Mouse (Mus musculus) MEL (cell line): Measurements from ENCODE around the gene Rps3. TPM values are rescaled to one million over a fixed set of nuclear protein-coding genes. Genes with fewer than 3 reads are reported as not detected.

Experiments
- DNase-seq: peaks from one replicate; pipeline ENCODE4 v3.0.0; 2011; ENCODE audit warnings: low read depth, low spot score
- H3K27ac ChIP-seq: 2 replicates; pipeline ENCODE4 v1.5.1; 2012; ENCODE audit warnings: low read depth, mild to moderate bottlenecking, control low read depth, low read length, moderate library complexity; ENCODE audit not compliant: control insufficient read depth
- H3K27me3 ChIP-seq, 2 experiments: fragments of 150-350 bp in 1 of 2; sonication (generic) in 1 of 2; 2 replicates each; pipeline ENCODE4 v1.6.1; 2012; ENCODE audit warnings: low read length in 2 of 2, mild to moderate bottlenecking in 2 of 2, improper control_type of control experiment in 1 of 2, moderate library complexity in 1 of 2; ENCODE audit not compliant: insufficient read depth in 2 of 2, control insufficient read depth in 1 of 2
- H3K36me3 ChIP-seq, 2 experiments: 2 replicates each; pipeline ENCODE4 v1.6.1; 2012 to 2014; ENCODE audit warnings: low read length in 2 of 2, improper control_type of control experiment in 1 of 2, inconsistent platforms in 1 of 2, mild to moderate bottlenecking in 1 of 2; ENCODE audit not compliant: insufficient read depth in 2 of 2, control insufficient read depth in 1 of 2
- H3K4me1 ChIP-seq, 2 experiments: fragments of 150-350 bp in 1 of 2; sonication (generic) in 1 of 2; 2 replicates each; pipeline ENCODE4 v1.6.1; 2012; ENCODE audit warnings: low read length in 2 of 2, improper control_type of control experiment in 1 of 2, mild to moderate bottlenecking in 1 of 2; ENCODE audit not compliant: insufficient read depth in 2 of 2, control insufficient read depth in 1 of 2
- H3K4me3 ChIP-seq, 2 experiments: fragments of 150-350 bp in 1 of 2; sonication (generic) in 1 of 2; 2 replicates each; pipeline ENCODE4 v1.5.1; 2012; ENCODE audit warnings: low read depth in 2 of 2, low read length in 2 of 2, mild to moderate bottlenecking in 2 of 2, moderate library complexity in 2 of 2, control low read depth in 1 of 2, improper control_type of control experiment in 1 of 2; ENCODE audit not compliant: control insufficient read depth in 1 of 2, insufficient read depth in 1 of 2
- H3K79me2 ChIP-seq: 2 replicates; pipeline ENCODE4 v1.6.1; 2012; ENCODE audit warnings: mild to moderate bottlenecking, low read length, moderate library complexity; ENCODE audit not compliant: control insufficient read depth, poor library complexity, insufficient read depth
- H3K9ac ChIP-seq: 2 replicates; pipeline ENCODE4 v1.6.1; 2012; ENCODE audit warnings: low read depth, mild to moderate bottlenecking, control low read depth, low read length, moderate library complexity; ENCODE audit not compliant: control insufficient read depth, poor library complexity, severe bottlenecking
- H3K9me3 ChIP-seq: fragments of 150-350 bp; sonication (generic); replicated peaks from 2 replicates; pipeline ENCODE4 v1.6.1; 2012; ENCODE audit warnings: mild to moderate bottlenecking, low read length, improper control_type of control experiment, moderate library complexity; ENCODE audit not compliant: insufficient read depth
- CHD2 ChIP-seq: IDR thresholded peaks from 2 replicates; pipeline ENCODE4 v1.6.1; 2011; ENCODE audit warnings: low read length, improper control_type of control experiment
- ELF1 ChIP-seq: IDR thresholded peaks from 2 replicates; pipeline ENCODE4 v1.6.1; 2014; ENCODE audit warnings: low read depth, mild to moderate bottlenecking, inconsistent platforms, low read length, improper control_type of control experiment, moderate library complexity
- EP300 ChIP-seq, 2 experiments: IDR thresholded peaks; 2 replicates each; pipeline ENCODE4 v1.6.1; 2011; ENCODE audit warnings: improper control_type of control experiment in 2 of 2, low read length in 2 of 2, low read depth in 1 of 2, mild to moderate bottlenecking in 1 of 2
- ETS1 ChIP-seq: IDR thresholded peaks from 2 replicates; pipeline ENCODE4 v1.6.1; 2012; ENCODE audit warnings: low read depth, mild to moderate bottlenecking, inconsistent platforms, low read length, improper control_type of control experiment, moderate library complexity
- GABPA ChIP-seq: IDR thresholded peaks from 2 replicates; pipeline ENCODE4 v1.6.1; 2012; ENCODE audit warnings: low read depth, mild to moderate bottlenecking, inconsistent platforms, low read length, improper control_type of control experiment, moderate library complexity
- HCFC1 ChIP-seq: IDR thresholded peaks from 2 replicates; pipeline ENCODE4 v1.6.1; 2012; ENCODE audit warnings: low read depth, mild to moderate bottlenecking, inconsistent platforms, low read length, improper control_type of control experiment, moderate library complexity
- MAX ChIP-seq: IDR thresholded peaks from 2 replicates; pipeline ENCODE4 v1.6.1; 2011; ENCODE audit warnings: low read length, improper control_type of control experiment
- MEF2A ChIP-seq: IDR thresholded peaks from 2 replicates; pipeline ENCODE4 v1.6.1; 2014; ENCODE audit warnings: low read depth, mild to moderate bottlenecking, inconsistent platforms, low read length, improper control_type of control experiment; ENCODE audit not compliant: poor library complexity, insufficient replicate concordance, severe bottlenecking; ENCODE audit errors: extremely low read depth
- MXI1 ChIP-seq: IDR thresholded peaks from 2 replicates; pipeline ENCODE4 v1.6.1; 2011; ENCODE audit warnings: mild to moderate bottlenecking, low read depth, low read length, improper control_type of control experiment
- MYB ChIP-seq: IDR thresholded peaks from 2 replicates; pipeline ENCODE4 v1.6.1; 2011; ENCODE audit warnings: mild to moderate bottlenecking, low read depth, low read length, improper control_type of control experiment
- MYC ChIP-seq: IDR thresholded peaks from 2 replicates; pipeline ENCODE4 v1.6.1; 2011; ENCODE audit warnings: low read depth, mild to moderate bottlenecking, low read length, improper control_type of control experiment, moderate library complexity
- POLR2A ChIP-seq, 2 experiments: IDR thresholded peaks; 2 replicates each; pipeline ENCODE4 v1.6.1; 2011 to 2012; ENCODE audit warnings: low read length in 2 of 2, mild to moderate bottlenecking in 2 of 2, control low read depth in 1 of 2, improper control_type of control experiment in 1 of 2, low read depth in 1 of 2, moderate library complexity in 1 of 2; ENCODE audit not compliant: control insufficient read depth in 1 of 2, insufficient read depth in 1 of 2, poor library complexity in 1 of 2
- POLR2AphosphoS5 ChIP-seq: IDR thresholded peaks from 2 replicates; pipeline ENCODE4 v1.6.1; 2012; ENCODE audit warnings: low read depth, borderline replicate concordance, mild to moderate bottlenecking, inconsistent platforms, low read length, moderate library complexity, mixed read lengths
- RAD21 ChIP-seq: IDR thresholded peaks from 2 replicates; pipeline ENCODE4 v1.6.1; 2011; ENCODE audit warnings: mild to moderate bottlenecking, low read depth, low read length, improper control_type of control experiment
- RCOR1 ChIP-seq: IDR thresholded peaks from 2 replicates; pipeline ENCODE4 v1.6.1; 2012; ENCODE audit warnings: low read depth, mild to moderate bottlenecking, inconsistent platforms, low read length, improper control_type of control experiment
- SIN3A ChIP-seq: IDR thresholded peaks from 2 replicates; pipeline ENCODE4 v1.6.1; 2012; ENCODE audit warnings: low read length, improper control_type of control experiment, inconsistent platforms
- SMC3 ChIP-seq: IDR thresholded peaks from 2 replicates; pipeline ENCODE4 v1.6.1; 2011; ENCODE audit warnings: low read depth, low read length, improper control_type of control experiment
- USF1 ChIP-seq: IDR thresholded peaks from 2 replicates; pipeline ENCODE4 v1.6.1; 2014; ENCODE audit warnings: low read depth, mild to moderate bottlenecking, inconsistent platforms, low read length, improper control_type of control experiment, moderate library complexity
- ZC3H11A ChIP-seq: IDR thresholded peaks from 2 replicates; pipeline ENCODE4 v1.6.1; 2012; ENCODE audit warnings: low read depth, mild to moderate bottlenecking, inconsistent platforms, low read length, improper control_type of control experiment
- ZKSCAN1 ChIP-seq: IDR thresholded peaks from 2 replicates; pipeline ENCODE4 v1.6.1; 2012; ENCODE audit warnings: low read depth, mild to moderate bottlenecking, inconsistent platforms, low read length, improper control_type of control experiment, moderate library complexity
- ZMIZ1 ChIP-seq: IDR thresholded peaks from 2 replicates; pipeline ENCODE4 v1.6.1; 2012; ENCODE audit warnings: low read depth, mild to moderate bottlenecking, inconsistent platforms, low read length, improper control_type of control experiment, moderate library complexity
- ZNF384 ChIP-seq: IDR thresholded peaks from 2 replicates; pipeline ENCODE4 v1.6.1; 2012; ENCODE audit warnings: low read depth, mild to moderate bottlenecking, inconsistent platforms, low read length, improper control_type of control experiment
- polyA plus RNA-seq, 2 experiments: library from polyadenylated mRNA; stranded (reverse) in 1 of 2; unstranded in 1 of 2; fragments of >175 nt in 1 of 2; fragments of >200 nt in 1 of 2; gene quantifications; 2 replicates each; pipeline versions ENCODE4 v1.2.1 to v1.2.4; 2012; ENCODE audit warnings: low replicate concordance in 2 of 2, low read depth in 1 of 2; ENCODE audit not compliant: insufficient read length in 2 of 2, insufficient read depth in 1 of 2, missing spikeins in 1 of 2
- total RNA-seq: library from RNA; depleted of rRNA; stranded (reverse); fragments of 300-350 nt; gene quantifications from 2 replicates; pipeline ENCODE4 v1.2.3, GENCODE M21; 2012

Gene Rps3
- total and polyA plus RNA-seq, 3 experiments: 157 to 2,287 (median 1,899) TPM

- H3K79me2 ChIP-seq: peaks cover 34% of the 10 kb centered on the region
- H3K4me3 ChIP-seq: peak overlapping the region; percentile 5 to 20; a peak in 2 of 4 replicates
- no peaks in the 10 kb centered on the region for H3K27me3 ChIP-seq
- peaks cover 0 to 12% of the 10 kb centered on the region in 2 experiments; a peak in 2 of 4 replicates for H3K4me1 ChIP-seq
- DNase-seq: no peak
- peak overlapping the region; percentile 5; the same call in 1 of the 2 replicates for H3K27ac ChIP-seq
- no peaks in the 10 kb centered on the region for H3K9me3 ChIP-seq
- H3K36me3 ChIP-seq: peaks cover 18 to 21% of the 10 kb centered on the region in 2 experiments
- H3K9ac ChIP-seq: peak overlapping the region; percentile 46
- no peak for TF ChIP-seq EP300 (IDR thresholded peaks at IDR 0.05; ENCODE audit: low read depth in 1 of 2, low read length in 2 of 2)
- TF ChIP-seq ELF1: no peak
- TF ChIP-seq POLR2A (IDR thresholded peaks at IDR 0.05; ENCODE audit: control insufficient read depth in 1 of 2, insufficient read depth in 1 of 2, low read depth in 1 of 2, low read length in 2 of 2, poor library complexity in 1 of 2): no peak
- TF ChIP-seq MXI1: no peak
- TF ChIP-seq POLR2AphosphoS5: no peak
- TF ChIP-seq MYB: no peak
- TF ChIP-seq ZC3H11A: no peak
- TF ChIP-seq HCFC1: no peak
- no peak for TF ChIP-seq MYC
- TF ChIP-seq MAX: no peak
- no peak for TF ChIP-seq RAD21
Observed at GRCm38 (mm10) chr7:99483924-99484319, 384 bp upstream of the Rps3 start.

- Histone ChIP-seq H3K36me3 (peaks cover 18 to 23% of the 10 kb centered on the region in 2 experiments), H3K27ac (peak overlapping the region; percentile 75), H3K4me3 (peak overlapping the region; percentile 88 to 94), H3K27me3 (no peaks in the 10 kb centered on the region), H3K79me2 (peaks cover 34% of the 10 kb centered on the region), H3K4me1 (peaks cover 0 to 12% of the 10 kb centered on the region in 2 experiments; a peak in 2 of 4 replicates), H3K9me3 (no peaks in the 10 kb centered on the region), H3K9ac (peak overlapping the region; percentile 92)
- TF ChIP-seq HCFC1 (no peak), ELF1 (no peak)
- DNase-seq: peak; percentile 52
Observed at GRCm38 (mm10) chr7:99482637-99483036, 901 bp downstream of the Rps3 start.

GRCm38 (mm10) chr7:99477235-99477634 is 6.3 kb downstream of the Rps3 start:
- H3K9me3 ChIP-seq: no peaks in the 10 kb centered on the region
- DNase-seq: peak; percentile 48
- H3K4me1 ChIP-seq: peaks cover 5 to 29% of the 10 kb centered on the region in 2 experiments
- H3K9ac ChIP-seq: no peak overlapping the region
- H3K36me3 ChIP-seq: peaks cover 14 to 36% of the 10 kb centered on the region in 2 experiments
- peaks cover 22% of the 10 kb centered on the region for H3K79me2 ChIP-seq
- H3K27me3 ChIP-seq: no peaks in the 10 kb centered on the region
- TF ChIP-seq MEF2A (no peak), ETS1 (no peak), RCOR1 (no peak), SMC3 (no peak), USF1 (no peak), MAX (no peak), ZNF384 (no peak), GABPA (no peak), ZMIZ1 (0 out of 2 replicates have a peak, but pooled peaks have one; percentile 11), SIN3A (no peak), POLR2A (IDR thresholded peaks at IDR 0.05; ENCODE audit: control insufficient read depth in 1 of 2, insufficient read depth in 1 of 2, low read depth in 1 of 2, low read length in 2 of 2, poor library complexity in 1 of 2) (peak in 1 of 2 experiments; percentile 43; a peak in 1 of 4 replicates), ZKSCAN1 (no peak), ELF1 (no peak), CHD2 (no peak)
- no peak overlapping the region for H3K4me3 ChIP-seq
- no peak overlapping the region for H3K27ac ChIP-seq
